Mouse (Mus musculus) liver, embryonic 14.5 days (tissue): ENCODE measurements around the gene Apol9b. TPM values are rescaled to one million over a fixed set of nuclear protein-coding genes. Genes with fewer than 3 reads are reported as not detected.

Source experiments
- ATAC-seq: fragments of 200-750 bp; cut with Nextera tagmentation; 2 replicates; pipeline ENCODE4 v1.8.0; 2017; ENCODE audit warnings: moderate number of reproducible peaks, mild to moderate bottlenecking, moderate library complexity; ENCODE audit not compliant: insufficient read depth
- DNase-seq, 3 experiments: peaks; one replicate each; pipeline ENCODE4 v3.0.0-alpha.2; 2012 to 2013; ENCODE audit warnings: low read depth in 3 of 3, low spot score in 3 of 3
- H3K27ac ChIP-seq: fragments of 300-500 bp; sonication (generic); 2 replicates; pipeline ENCODE4 v1.5.1; 2014; ENCODE audit warnings: moderate library complexity, mild to moderate bottlenecking, control low read depth, inconsistent platforms
- H3K27me3 ChIP-seq: fragments of 300-500 bp; sonication (generic); 2 replicates; pipeline ENCODE4 v1.6.1; 2014; ENCODE audit warnings: mild to moderate bottlenecking, low read length, moderate library complexity; ENCODE audit not compliant: control insufficient read depth, insufficient read depth
- H3K36me3 ChIP-seq: fragments of 300-500 bp; sonication (generic); replicated peaks from 2 replicates; pipeline ENCODE4 v1.6.1; 2014; ENCODE audit warnings: low read depth; ENCODE audit not compliant: control insufficient read depth, insufficient read depth
- H3K4me1 ChIP-seq, 2 experiments: fragments of 200-500 bp in 1 of 2; fragments of 300-500 bp in 1 of 2; sonication (generic) in 1 of 2; replicated peaks; 2 replicates each; pipeline ENCODE4 v1.6.1; 2012 to 2014; ENCODE audit warnings: antibody characterized with exemption in 1 of 2, inconsistent platforms in 1 of 2, low read length in 1 of 2; ENCODE audit not compliant: control insufficient read depth in 2 of 2, insufficient read depth in 2 of 2
- H3K4me2 ChIP-seq: fragments of 300-500 bp; sonication (generic); 2 replicates; pipeline ENCODE4 v1.6.1; 2014; ENCODE audit warnings: low read depth, mild to moderate bottlenecking, control low read depth, moderate library complexity
- H3K4me3 ChIP-seq, 2 experiments: fragments of 200-500 bp in 1 of 2; fragments of 300-500 bp in 1 of 2; sonication (generic) in 1 of 2; 2 replicates each; pipeline ENCODE4 v1.5.1; 2012 to 2014; ENCODE audit warnings: low read depth in 2 of 2, low read length in 2 of 2, mild to moderate bottlenecking in 2 of 2, control low read depth in 1 of 2, inconsistent platforms in 1 of 2, moderate library complexity in 1 of 2; ENCODE audit not compliant: insufficient read depth in 1 of 2
- H3K9ac ChIP-seq: fragments of 300-500 bp; sonication (generic); replicated peaks from 2 replicates; pipeline ENCODE4 v1.6.1; 2014; ENCODE audit warnings: mild to moderate bottlenecking, control low read depth, moderate library complexity
- H3K9me3 ChIP-seq: fragments of 300-500 bp; sonication (generic); 2 replicates; pipeline ENCODE4 v1.6.1; 2016; ENCODE audit warnings: low read length, mixed read lengths; ENCODE audit not compliant: control insufficient read depth
- CTCF ChIP-seq: IDR thresholded peaks from 2 replicates; pipeline ENCODE4 v1.5.1; 2016; ENCODE audit warnings: antibody characterized with exemption, low read depth, control low read depth
- EP300 ChIP-seq: IDR thresholded peaks from 2 replicates; pipeline ENCODE4 v1.6.1; 2016; ENCODE audit warnings: antibody characterized with exemption, low read depth
- WGBS: fragments of 180-500 bp; shearing (Covaris S2); extraction: QIAGEN DNeasy Blood & Tissue Kit; methylation state at CpG from one replicate; pipeline ENCODE4 v1.1.7; 2014; ENCODE audit not compliant: insufficient replicate concordance; 5-methylcytosine and 5-hydroxymethylcytosine counted together
- polyA plus RNA-seq, 2 experiments: library from polyadenylated mRNA; depleted of rRNA in 1 of 2; stranded (reverse) in 1 of 2; unstranded in 1 of 2; fragments of >200 nt; fragmentation: Nextera tagmentation in 1 of 2; extraction: Ambion mirVana in 1 of 2; gene quantifications; 2 replicates each; pipeline versions ENCODE4 v1.2.1 to v1.2.3; 2012 to 2014

The Apol9b gene
- polyA plus RNA-seq, 2 experiments = 0.04 to 0.06 TPM

DNA sequence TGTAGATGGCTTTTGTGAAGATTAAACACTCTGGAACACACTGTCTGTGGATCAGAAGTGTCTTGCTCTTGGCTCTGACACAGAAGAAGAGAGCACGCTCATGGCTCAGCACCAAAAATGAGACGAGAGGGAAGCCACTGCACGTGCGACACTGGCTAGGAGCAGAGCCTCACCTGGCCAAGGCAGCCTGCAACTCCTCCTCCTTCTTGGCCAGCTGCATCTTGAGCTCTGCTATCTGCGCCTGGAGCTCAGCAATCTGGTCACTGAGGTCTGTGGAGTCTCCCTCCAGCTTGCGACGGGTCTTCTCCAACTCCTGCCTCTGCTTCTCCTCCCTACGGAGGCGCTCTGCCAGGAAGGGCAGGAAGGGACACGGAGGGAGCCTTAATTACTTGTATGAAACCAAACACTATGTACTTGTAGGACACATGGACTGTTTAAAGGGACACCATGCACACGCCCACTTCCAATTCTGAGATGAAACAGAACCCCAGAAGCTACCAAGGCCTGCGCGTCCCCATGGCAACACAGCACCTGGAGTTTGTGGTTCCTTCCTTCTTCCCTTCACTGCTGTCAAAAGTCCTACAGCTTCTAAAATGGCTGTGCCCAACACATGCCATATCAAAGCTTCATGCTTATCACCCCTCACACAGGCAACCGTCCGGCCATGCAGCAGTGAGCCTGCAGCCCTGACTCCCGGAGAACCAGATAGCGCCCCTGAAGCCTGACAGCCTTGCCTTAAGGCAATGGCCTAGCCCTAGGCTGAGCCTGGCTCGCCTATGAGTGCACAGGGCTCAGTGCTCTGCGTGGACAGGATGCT lies 44.5 kb downstream of the Apol9b start:
- peak; percentile 68 to 74 (median 73) for DNase-seq
- H3K36me3 ChIP-seq = peaks cover 89% of the 10 kb centered on the region
- no peaks in the 10 kb centered on the region for H3K27me3 ChIP-seq
- H3K9ac ChIP-seq = 0 out of 2 replicates have a peak overlapping the region, but pooled peaks have one; percentile 9
- H3K27ac ChIP-seq = peak overlapping the region; percentile 63
- H3K4me3 ChIP-seq = no peak overlapping the region
- TF ChIP-seq EP300 = peak; percentile 96
- peak; percentile 16; the same call in 1 of the 2 replicates for TF ChIP-seq CTCF
- peak; percentile 94 for ATAC-seq
- H3K4me2 ChIP-seq = peak overlapping the region; percentile 13; the same call in 1 of the 2 replicates
- WGBS = 48% methylated on average over 19 of the region's 19 CpGs
- H3K9me3 ChIP-seq = no peaks in the 10 kb centered on the region
- peaks cover 16 to 19% of the 10 kb centered on the region in 2 experiments for H3K4me1 ChIP-seq

DNA sequence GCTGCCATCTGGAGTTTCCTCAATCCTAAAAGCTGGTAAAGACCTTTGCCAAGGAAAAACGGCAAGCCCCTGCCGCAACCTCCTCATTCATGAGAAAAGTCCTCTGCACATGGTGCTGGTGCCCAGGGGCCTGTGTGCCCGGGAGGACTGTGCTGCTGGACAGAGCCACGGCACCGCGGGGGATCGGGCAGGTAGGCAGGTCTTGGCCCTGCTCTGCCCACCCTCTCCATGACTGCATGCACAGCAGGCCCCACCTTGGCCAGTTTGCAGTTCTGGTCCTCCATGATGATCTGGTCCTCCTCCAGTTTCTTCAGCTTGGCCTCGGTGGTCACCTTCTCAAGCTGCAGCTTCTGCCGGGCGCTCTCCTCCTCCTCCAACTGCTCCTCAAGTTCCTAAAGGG lies 45.5 kb downstream of the Apol9b start:
- peaks cover 16 to 19% of the 10 kb centered on the region in 2 experiments for H3K4me1 ChIP-seq
- DNase-seq = no peak
- WGBS = 94% methylated on average over 10 of the region's 10 CpGs
- ATAC-seq = no peak
- peak overlapping the region; percentile 63 for H3K27ac ChIP-seq
- peaks cover 84% of the 10 kb centered on the region for H3K36me3 ChIP-seq
- H3K4me3 ChIP-seq = no peak overlapping the region
- no peaks in the 10 kb centered on the region for H3K27me3 ChIP-seq
- H3K9me3 ChIP-seq = no peaks in the 10 kb centered on the region
- no peak overlapping the region; the same call in 1 of the 2 replicates for H3K9ac ChIP-seq
- TF ChIP-seq CTCF (no peak), EP300 (no peak)
- no peak overlapping the region for H3K4me2 ChIP-seq

DNA sequence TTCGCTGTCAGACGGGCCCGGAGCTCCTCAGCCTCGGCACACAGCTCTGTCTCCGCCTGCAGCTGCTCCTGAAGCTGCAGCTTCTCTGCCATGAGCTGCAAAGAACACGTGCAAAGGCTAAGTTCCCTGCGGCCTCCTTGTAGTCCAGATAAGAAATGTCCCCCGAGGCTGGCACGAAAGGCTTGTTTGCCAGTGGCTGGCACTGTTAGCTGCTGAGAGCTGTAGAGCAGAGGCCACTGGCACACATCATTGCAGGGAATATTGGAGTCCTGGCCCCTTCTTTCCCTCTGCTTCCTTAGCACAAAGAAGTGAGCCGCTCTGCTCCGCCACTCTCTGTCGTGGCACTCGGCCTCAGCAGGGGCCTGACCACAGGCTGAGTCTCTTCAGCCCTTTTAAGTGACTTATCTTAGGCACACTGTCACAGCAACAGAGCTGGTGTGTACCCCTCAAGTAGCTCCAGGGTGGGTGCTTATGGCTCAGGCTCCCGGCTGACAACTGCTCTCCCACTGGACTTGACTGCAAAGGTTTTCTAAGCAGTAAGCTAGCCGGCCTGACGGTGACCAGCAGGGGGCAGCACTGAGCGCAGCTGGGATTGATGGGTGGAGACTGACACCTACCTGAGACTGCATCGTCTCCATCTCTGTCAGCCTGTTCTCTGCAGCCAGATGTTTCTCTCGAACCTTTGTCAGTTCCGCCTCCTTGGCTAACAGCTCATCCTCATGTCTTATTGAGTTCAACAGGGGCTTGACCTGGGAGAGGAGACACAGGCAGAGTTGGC lies 46.5 kb downstream of the Apol9b start:
- Histone ChIP-seq H3K4me2 (no peak overlapping the region), H3K36me3 (peaks cover 86% of the 10 kb centered on the region), H3K9me3 (no peaks in the 10 kb centered on the region), H3K9ac (no peak overlapping the region), H3K27ac (no peak overlapping the region), H3K27me3 (no peaks in the 10 kb centered on the region), H3K4me3 (no peak overlapping the region), H3K4me1 (peaks cover 16 to 19% of the 10 kb centered on the region in 2 experiments)
- 57% methylated on average over 20 of the region's 20 CpGs for WGBS
- no peak for ATAC-seq
- peak; percentile 42 to 63 (median 44) for DNase-seq
- TF ChIP-seq EP300 (no peak), CTCF (peak; percentile 100)

DNA sequence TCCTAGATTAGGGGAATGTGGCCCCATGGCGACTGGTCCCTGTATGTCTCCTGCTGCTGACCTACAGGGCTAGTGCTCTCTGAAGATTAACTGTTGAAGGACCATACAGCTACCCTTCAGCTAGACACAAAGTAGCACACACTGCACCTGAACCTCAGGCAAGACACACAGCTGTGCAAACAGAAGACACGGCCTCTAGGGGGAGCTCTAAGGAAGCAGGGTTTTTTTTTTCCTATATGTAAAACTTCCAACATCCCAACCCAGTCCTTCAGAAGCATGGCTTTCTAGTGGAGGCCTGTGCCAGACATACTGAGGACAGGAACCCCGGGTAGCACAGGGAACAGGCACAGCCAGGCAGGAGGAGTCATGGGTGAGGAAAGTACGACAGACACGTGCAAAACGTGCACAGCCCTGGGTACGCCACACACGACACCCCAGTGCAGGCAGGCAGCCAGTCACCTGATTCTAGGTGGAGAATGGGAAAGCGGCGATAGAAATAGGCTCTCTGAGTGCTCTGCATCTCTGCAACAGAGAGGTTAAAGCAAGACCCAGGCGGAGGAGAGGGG lies 53.7 kb downstream of the Apol9b start:
- TF ChIP-seq CTCF (peak; percentile 77), EP300 (no peak)
- H3K27ac ChIP-seq = no peak overlapping the region
- WGBS = 72% methylated on average over 11 of the region's 11 CpGs
- H3K4me3 ChIP-seq = no peak overlapping the region
- DNase-seq = peak in 1 of 3 experiments; percentile 31
- no peaks in the 10 kb centered on the region for H3K9me3 ChIP-seq
- H3K9ac ChIP-seq = no peak overlapping the region
- H3K36me3 ChIP-seq = peaks cover 85% of the 10 kb centered on the region
- no peaks in the 10 kb centered on the region for H3K27me3 ChIP-seq
- no peak for ATAC-seq
- H3K4me1 ChIP-seq = no peaks in the 10 kb centered on the region
- no peak overlapping the region for H3K4me2 ChIP-seq
